Mouse (Mus musculus) regulatory T cell (primary cell): ENCODE measurements around the gene Tspan14.

ENCODE experiments used
- in situ Hi-C: fragments of 300-600 bp; cut with MboI, MseI; formaldehyde crosslinking; loops from one replicate; pipeline ENCODE4 v1.15.1; 2025; ENCODE audit warnings: high pct_unique_total_duplicates

Gene Tspan14

GRCm38 (mm10) chr14:40885752-40886151, 80.9 kb downstream of the Tspan14 start:
- in situ Hi-C loops, result loop anchor here (5.0 kb wide), 1 partner anchor 93 kb away; no protein-coding TSS in a partner anchor

GRCm38 (mm10) chr14:40885225-40885624, 81.4 kb downstream of the Tspan14 start:
- in situ Hi-C loops, result loop anchor here (5.0 kb wide), 1 partner anchor 93 kb away; no protein-coding TSS in a partner anchor

- in situ Hi-C loops, result no loop called here
Measured at GRCm38 (mm10) chr14:40874565-40874964, 92.0 kb downstream of the Tspan14 start.

- in situ Hi-C loops, result no loop called here
Measured at GRCm38 (mm10) chr14:40873961-40874360, 92.6 kb downstream of the Tspan14 start.

DNA sequence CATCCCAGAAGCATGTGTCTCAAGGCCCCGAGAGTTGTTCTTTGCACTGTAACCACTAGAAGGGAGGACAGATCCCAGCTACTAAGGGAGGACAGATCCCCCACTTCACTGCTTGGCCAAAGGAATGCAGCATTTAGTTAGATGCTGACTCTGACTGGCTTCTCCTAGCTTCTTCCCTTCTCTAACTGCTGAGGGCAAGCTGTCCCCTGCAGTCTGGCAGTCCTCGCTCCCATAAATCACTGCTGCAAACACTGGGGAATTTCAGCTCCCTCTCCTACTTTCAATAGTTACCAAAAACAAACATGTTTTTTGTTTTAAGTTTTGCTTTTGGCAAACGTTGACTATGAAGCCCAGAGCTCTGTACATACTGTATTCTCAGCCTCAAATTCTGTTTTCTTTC, 96.0 kb downstream of the Tspan14 start:
- in situ Hi-C loops, result no loop called here

GRCm38 (mm10) chr14:40864811-40865514, 101.6 kb downstream of the Tspan14 start:
- in situ Hi-C loops, result loop anchor here (5.0 kb wide), 1 partner anchor 368 kb away; no protein-coding TSS in a partner anchor

GRCm38 (mm10) chr14:40863659-40864058, 102.9 kb downstream of the Tspan14 start:
- in situ Hi-C loops, result loop anchor here (5.0 kb wide), 1 partner anchor 366 kb away; no protein-coding TSS in a partner anchor

DNA sequence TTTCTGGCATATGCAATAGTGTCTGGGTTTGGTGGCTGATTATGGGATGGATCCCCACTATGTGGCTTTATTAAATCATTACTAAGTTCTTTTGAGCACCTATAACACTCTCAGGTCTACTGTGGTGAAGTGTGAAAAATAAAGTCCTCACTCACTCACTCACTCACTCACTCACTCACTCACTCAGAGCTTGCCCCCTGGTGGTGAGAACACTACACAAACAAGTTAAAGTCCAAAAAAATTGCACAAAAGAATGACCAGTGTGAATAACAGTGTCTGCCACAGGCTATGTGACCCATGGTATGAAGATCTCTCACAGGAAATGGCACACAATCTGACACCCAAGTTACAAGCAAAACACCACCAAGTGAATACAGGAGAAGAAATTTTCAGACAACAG, 103.6 kb downstream of the Tspan14 start:
- in situ Hi-C loops, result loop anchor here (5.0 kb wide), 1 partner anchor 366 kb away; no protein-coding TSS in a partner anchor
